In the genomic region with DNA sequence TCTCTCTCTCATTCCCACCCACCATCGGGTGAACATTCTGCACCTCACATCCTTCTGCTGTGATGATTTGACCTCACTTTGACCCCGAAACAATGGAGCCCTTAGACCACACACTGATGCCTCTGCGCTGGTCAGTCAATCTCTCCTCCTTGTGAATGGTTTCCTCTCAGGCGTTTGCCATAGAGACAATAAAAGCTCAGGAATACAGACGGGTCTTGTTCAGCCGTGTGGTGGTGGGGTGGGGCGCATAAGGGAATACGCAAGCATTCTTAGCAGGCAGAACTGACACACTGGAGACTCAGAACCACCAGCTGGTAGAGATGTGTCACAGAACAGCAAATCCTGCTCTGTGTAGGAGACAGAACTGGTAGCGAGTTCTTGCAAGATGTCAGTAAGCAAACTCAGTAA, we compare ENCODE assay signal across 9 mouse cellular contexts.
DNase-seq lines count a peak whose midpoint lies in the region; ATAC-seq and TF ChIP-seq lines count a peak whose summit lies in the region.
"Had no signal": no experiment of that assay in that cellular context is flagged by ENCODE, and none has a peak within 500 bp of the region (broad histone marks: within the 10 kb centered on the region; RNA-seq: fewer than 3 reads in every experiment).

No protein-coding gene starts in this region.

- intact Hi-C loops in heart, postnatal 14 days (cut with DNase I) = no loop called here

- peak; percentile 85 for DNase-seq in brain, adult 2 months (ENCODE audit: low read depth, low spot score)
- DNase-seq in layer of hippocampus, adult 9-11 months = peak; percentile 76
- DNase-seq in midbrain, postnatal 0 days (ENCODE audit: low spot score) = peak; percentile 41
- DNase-seq in natural killer cell, adult 2 months (ENCODE audit: low spot score in 2 of 2) = no peak
- DNase-seq in cerebellum, postnatal 4 days (ENCODE audit: low spot score in 2 of 2) = no peak
- DNase-seq in heart, postnatal 14 days = no peak
- DNase-seq: cerebellum, adult 11-12 months had no signal

- peak; percentile 63 for ATAC-seq in forebrain, embryonic 13.5 days
- peak; percentile 67 for ATAC-seq in midbrain, postnatal 0 days (ENCODE audit: low FRiP score)
- ATAC-seq in kidney, embryonic 16.5 days (ENCODE audit: low FRiP score, low TSS enrichment) = no peak

- H3K9ac ChIP-seq in forebrain, embryonic 13.5 days = no peak overlapping the region
- no peak overlapping the region for H3K9ac ChIP-seq in midbrain, postnatal 0 days (replicated peaks; ENCODE audit: low read length, poor library complexity, severe bottlenecking)
- no peak overlapping the region for H3K9ac ChIP-seq in kidney, embryonic 16.5 days (replicated peaks; ENCODE audit: low read length)

- no peak for TF ChIP-seq CTCF in midbrain, postnatal 0 days (IDR thresholded peaks at IDR 0.05)

- no peaks in the 10 kb centered on the region for H3K36me3 ChIP-seq in forebrain, embryonic 13.5 days (ENCODE audit: poor library complexity, severe bottlenecking)
- peaks cover under 1% of the 10 kb centered on the region; the same call in 1 of the 2 replicates for H3K36me3 ChIP-seq in midbrain, postnatal 0 days (ENCODE audit: insufficient read depth, low read length)
- no peaks in the 10 kb centered on the region for H3K36me3 ChIP-seq in kidney, embryonic 16.5 days (ENCODE audit: insufficient read depth, low read length)

- no peak overlapping the region for H3K27ac ChIP-seq in forebrain, embryonic 13.5 days
- no peak overlapping the region for H3K27ac ChIP-seq in midbrain, postnatal 0 days (ENCODE audit: low read depth, low read length)
- H3K27ac ChIP-seq in kidney, embryonic 16.5 days (ENCODE audit: low read length) = no peak overlapping the region

- no peaks in the 10 kb centered on the region for H3K27me3 ChIP-seq in forebrain, embryonic 13.5 days
- no peaks in the 10 kb centered on the region for H3K27me3 ChIP-seq in midbrain, postnatal 0 days (ENCODE audit: insufficient read depth, low read length)
- no peaks in the 10 kb centered on the region for H3K27me3 ChIP-seq in kidney, embryonic 16.5 days (ENCODE audit: insufficient read depth, low read length)

- no peak overlapping the region for H3K4me2 ChIP-seq in forebrain, embryonic 13.5 days
- no peak overlapping the region for H3K4me2 ChIP-seq in midbrain, postnatal 0 days (ENCODE audit: low read depth, low read length, poor library complexity, severe bottlenecking)
- H3K4me2 ChIP-seq in kidney, embryonic 16.5 days (replicated peaks; ENCODE audit: low read depth, low read length) = no peak overlapping the region

- no peak overlapping the region for H3K4me3 ChIP-seq in forebrain, embryonic 13.5 days
- H3K4me3 ChIP-seq in midbrain, postnatal 0 days (ENCODE audit: low read depth, low read length) = no peak overlapping the region
- no peak overlapping the region for H3K4me3 ChIP-seq in kidney, embryonic 16.5 days (ENCODE audit: low read length)

- no peaks in the 10 kb centered on the region for H3K9me3 ChIP-seq in forebrain, embryonic 13.5 days (replicated peaks)
- H3K9me3 ChIP-seq in midbrain, postnatal 0 days (ENCODE audit: low read length) = no peaks in the 10 kb centered on the region
- no peaks in the 10 kb centered on the region for H3K9me3 ChIP-seq in kidney, embryonic 16.5 days (ENCODE audit: low read length)

- whole genome bisulfite sequencing in forebrain, embryonic 13.5 days = 11% methylated on average over 9 of the region's 9 CpGs
- WGBS in midbrain, postnatal 0 days = 16% methylated on average over 9 of the region's 9 CpGs
- 58% methylated on average over 9 of the region's 9 CpGs for WGBS in kidney, embryonic 16.5 days

- H3K4me1 ChIP-seq in forebrain, embryonic 13.5 days = peaks cover 25% of the 10 kb centered on the region
- peaks cover 13% of the 10 kb centered on the region; the same call in 1 of the 2 replicates for H3K4me1 ChIP-seq in midbrain, postnatal 0 days (ENCODE audit: insufficient read depth, low read length)
- H3K4me1 ChIP-seq in kidney, embryonic 16.5 days (ENCODE audit: insufficient read depth, low read length) = no peaks in the 10 kb centered on the region

Comparison
In these comparisons a context has a peak if more than half of its experiments do, and no peak if none do; other contexts are left out.
1. DNase-seq: peak in brain, adult 2 months (single experiment), layer of hippocampus, adult 9-11 months (single experiment) and midbrain, postnatal 0 days (single experiment); none in natural killer cell, adult 2 months (0 of 2), cerebellum, postnatal 4 days (0 of 2) and heart, postnatal 14 days (0 of 2).